Mouse (Mus musculus): ENCODE data around the gene Xylb.

- TF ChIP-seq EP300 (IDR thresholded peaks at IDR 0.05; ENCODE audit: low read depth) (no peak), CTCF (IDR thresholded peaks at IDR 0.05; ENCODE audit: low read depth) (no peak)
These were observed 46.1 kb downstream of the Xylb start for GRCm38 (mm10) chr9:119403236-119403641.

All from liver, postnatal 0 days (tissue).